Mouse (Mus musculus): ENCODE results near the gene Fat1.

- TF ChIP-seq MYOD1 (IDR thresholded peaks at IDR 0.05; ENCODE audit: control insufficient read depth in 1 of 3, insufficient read length in 2 of 3, low read depth in 2 of 3) (peak in 2 of 3 experiments; percentile 80 to 89), TCF12 (IDR thresholded peaks at IDR 0.05; ENCODE audit: insufficient read depth, poor library complexity, severe bottlenecking) (no peak), MAX (IDR thresholded peaks at IDR 0.05; ENCODE audit: low read depth) (no peak), POLR2A (IDR thresholded peaks at IDR 0.05; ENCODE audit: insufficient read length, low read depth) (no peak), TCF3 (IDR thresholded peaks at IDR 0.05; ENCODE audit: insufficient read length, low read depth) (no peak), POLR2AphosphoS2 (IDR thresholded peaks at IDR 0.05; ENCODE audit: insufficient read length, low read depth) (no peak), MYOG (IDR thresholded peaks at IDR 0.05; ENCODE audit: control insufficient read depth in 1 of 3, insufficient read depth in 1 of 3, insufficient read length in 2 of 3, low read depth in 2 of 3) (peak in 2 of 3 experiments; percentile 80 to 85), E2F4 (IDR thresholded peaks at IDR 0.05; ENCODE audit: insufficient read depth) (no peak)
Measured at GRCm38 (mm10) chr8:45068759-45069386, 133.6 kb downstream of the Fat1 start, which contains the start of gene Mtnr1a.

All from myocyte (in vitro differentiated cells).